Mouse (Mus musculus) duodenum, adult 2 months (tissue): Measurements from ENCODE around the gene Rpp38. TPM values are rescaled to one million over a fixed set of nuclear protein-coding genes. Genes with fewer than 3 reads are reported as not detected.

Experiments used
- polyA plus RNA-seq: library from polyadenylated mRNA; depleted of rRNA; stranded (reverse); fragments of >200 nt; gene quantifications from 2 replicates; pipeline ENCODE4 v1.2.3, GENCODE M21; 2012; ENCODE audit warnings: low replicate concordance; rRNA removed

Gene Rpp38
- polyA plus RNA-seq: 0.47 and 0.81 TPM in 2 replicates

GRCm38 (mm10) chr2:3332484-3333242 is at the start of gene Rpp38:
Gene Rpp38 (minus strand): TSS chr2:3332643.

GRCm38 (mm10) chr2:3335611-3336301 is 3.3 kb upstream of the Rpp38 start, which contains the start of gene Acbd7:
Gene Acbd7 (plus strand): TSS chr2:3336168.

GRCm38 (mm10) chr2:3283602-3284472 is 48.6 kb downstream of the Rpp38 start, which contains the start of gene Nmt2:
Gene Nmt2 (plus strand): TSS chr2:3284212.

Other genes with a start within 250 kb of the Rpp38 start
- 4.5 and 7.9 TPM in 2 replicates for gene Fam171a1, start 218.4 kb downstream of the Rpp38 start, polyA plus RNA-seq
- 0.60 and 2.8 TPM in 2 replicates for gene Nmt2, start 48.4 kb downstream of the Rpp38 start, polyA plus RNA-seq
- not detected in 2 replicates for gene Acbd7, start 3.5 kb upstream of the Rpp38 start, polyA plus RNA-seq
- gene Olah, start 64.6 kb upstream of the Rpp38 start, polyA plus RNA-seq: not detected in 2 replicates
- not detected in 2 replicates for gene Meig1, start 90.0 kb upstream of the Rpp38 start, polyA plus RNA-seq
- gene Dclre1c, start 91.5 kb upstream of the Rpp38 start, polyA plus RNA-seq: 0.46 and 0.65 TPM in 2 replicates
- gene Suv39h2, start 142.4 kb upstream of the Rpp38 start, polyA plus RNA-seq: 1.6 and 1.7 TPM in 2 replicates
- gene Gm45902, start 180.1 kb upstream of the Rpp38 start, polyA plus RNA-seq: 0.71 and 0.97 TPM in 2 replicates
- 6.6 and 8.3 TPM in 2 replicates for gene Hspa14, start 180.2 kb upstream of the Rpp38 start, polyA plus RNA-seq
- gene Cdnf, start 180.4 kb upstream of the Rpp38 start, polyA plus RNA-seq: 0.02 and 0.12 TPM in 2 replicates
- 2.0 and 5.6 TPM in 2 replicates for gene Fam107b, start 237.8 kb upstream of the Rpp38 start, polyA plus RNA-seq